In the genomic region with DNA sequence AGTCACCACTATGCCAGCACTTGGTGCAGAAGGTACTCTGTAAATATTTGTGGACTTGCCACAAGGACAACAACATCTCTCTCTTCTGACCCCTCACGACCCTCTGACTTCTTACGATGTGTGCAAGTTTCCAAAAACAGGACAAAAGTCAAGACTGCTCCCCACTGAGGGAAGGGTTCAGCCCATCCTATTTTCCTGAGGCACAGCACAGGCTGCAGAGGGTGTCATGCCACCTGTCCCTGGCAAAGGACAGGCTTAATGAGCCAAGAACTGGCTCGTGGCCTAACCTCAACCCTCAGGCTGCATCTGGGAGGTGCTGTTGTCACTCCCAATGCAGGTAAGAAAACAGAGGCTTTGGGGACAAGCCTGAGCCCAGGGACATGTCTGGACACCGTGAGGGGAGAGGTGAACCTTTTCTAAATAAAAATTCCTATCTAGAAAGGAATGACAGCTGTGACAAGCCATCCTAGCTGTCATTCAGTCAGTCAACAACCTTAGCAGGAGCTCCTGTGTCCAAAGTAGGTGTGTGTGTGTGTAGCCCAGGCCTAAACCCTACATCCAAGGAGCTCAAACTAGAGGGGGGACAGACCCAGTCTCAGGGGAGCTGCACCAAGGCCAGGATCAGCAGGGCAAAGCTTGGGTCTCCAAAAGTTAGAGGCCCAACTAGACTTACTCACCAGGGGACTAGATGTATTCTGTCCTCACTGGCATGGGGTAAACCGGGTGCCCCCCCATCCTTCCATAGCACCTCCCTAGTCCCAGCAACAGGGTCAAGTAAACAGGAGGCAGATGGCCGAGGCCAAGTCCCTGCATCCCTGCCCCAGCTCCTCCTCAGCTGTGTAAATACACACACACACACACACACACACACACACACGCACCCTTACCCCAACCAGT, we compare ENCODE assay signal across 7 mouse cellular contexts. TPM values are rescaled to one million over a fixed set of nuclear protein-coding genes. Genes with fewer than 3 reads are reported as not detected.
DNase-seq lines count a peak whose midpoint lies in the region; ATAC-seq and TF ChIP-seq lines count a peak whose summit lies in the region.

No protein-coding gene starts in this region.

- peak overlapping the region; percentile 30; the same call in 1 of the 2 replicates for H3K4me2 ChIP-seq in kidney, postnatal 0 days (ENCODE audit: low read length)
- no peak overlapping the region for H3K4me2 ChIP-seq in embryonic facial prominence, embryonic 15.5 days (replicated peaks)
- peak overlapping the region; percentile 18; the same call in 1 of the 2 replicates for H3K4me2 ChIP-seq in lung, embryonic 16.5 days (ENCODE audit: low read depth, low read length)

- 51% methylated on average over 7 of the region's 7 CpGs for WGBS in kidney, postnatal 0 days
- WGBS in cerebellum, adult 2 months: 31% methylated on average over 7 of the region's 7 CpGs
- WGBS in embryonic facial prominence, embryonic 15.5 days: 68% methylated on average over 7 of the region's 7 CpGs
- 58% methylated on average over 7 of the region's 7 CpGs for WGBS in lung, embryonic 16.5 days

- no peak for ATAC-seq in kidney, postnatal 0 days (replicated peaks; ENCODE audit: low FRiP score, low read depth)
- no peak for ATAC-seq in embryonic facial prominence, embryonic 15.5 days (ENCODE audit: insufficient number of reproducible peaks, low FRiP score, low TSS enrichment, low read depth)
- no peak for ATAC-seq in lung, embryonic 16.5 days (ENCODE audit: low read depth)

- peaks cover 49% of the 10 kb centered on the region for H3K4me1 ChIP-seq in kidney, postnatal 0 days (replicated peaks; ENCODE audit: insufficient read depth, low read length)
- H3K4me1 ChIP-seq in cerebellum, adult 2 months (ENCODE audit: control insufficient read depth, insufficient read depth, low read length): peaks cover 42% of the 10 kb centered on the region
- peaks cover 78% of the 10 kb centered on the region for H3K4me1 ChIP-seq in embryonic facial prominence, embryonic 15.5 days
- peaks cover 65% of the 10 kb centered on the region for H3K4me1 ChIP-seq in lung, embryonic 16.5 days (replicated peaks; ENCODE audit: control insufficient read depth, insufficient read depth, low read length)

- no peak for TF ChIP-seq CTCF in kidney, postnatal 0 days (IDR thresholded peaks at IDR 0.05; ENCODE audit: low read depth)
- TF ChIP-seq CTCF in cerebellum, adult 2 months (IDR thresholded peaks at IDR 0.05; ENCODE audit: borderline replicate concordance, insufficient read depth, low read depth, low read length): no peak

- H3K27me3 ChIP-seq in kidney, postnatal 0 days (ENCODE audit: insufficient read depth, low read length): no peaks in the 10 kb centered on the region
- H3K27me3 ChIP-seq in cerebellum, adult 2 months (ENCODE audit: control insufficient read depth, insufficient read depth, low read length): no peaks in the 10 kb centered on the region
- H3K27me3 ChIP-seq in embryonic facial prominence, embryonic 15.5 days: no peaks in the 10 kb centered on the region
- H3K27me3 ChIP-seq in lung, embryonic 16.5 days (ENCODE audit: control insufficient read depth, insufficient read depth, low read depth, low read length): no peaks in the 10 kb centered on the region

- H3K27ac ChIP-seq in kidney, postnatal 0 days: no peak overlapping the region
- peak overlapping the region; percentile 38 for H3K27ac ChIP-seq in cerebellum, adult 2 months (ENCODE audit: insufficient read depth, low read length)
- H3K27ac ChIP-seq in embryonic facial prominence, embryonic 15.5 days (replicated peaks): 0 out of 2 replicates have a peak overlapping the region, but pooled peaks have one; percentile 34
- peak overlapping the region; percentile 50 for H3K27ac ChIP-seq in lung, embryonic 16.5 days (ENCODE audit: low read length)

- DNase-seq in kidney, postnatal 0 days (ENCODE audit: low spot score): peak; percentile 10
- no peak for DNase-seq in kidney, postnatal 10 days
- DNase-seq in cerebellum, adult 2 months: peak; percentile 82 to 85
- DNase-seq in thymus, postnatal 25 days: no peak
- DNase-seq in right cerebral cortex, postnatal 25 days: no peak

- no peak for TF ChIP-seq POLR2A in cerebellum, adult 2 months (IDR thresholded peaks at IDR 0.05; ENCODE audit: borderline replicate concordance, insufficient read depth, low read length)

- no peaks in the 10 kb centered on the region for H3K36me3 ChIP-seq in kidney, postnatal 0 days (ENCODE audit: insufficient read depth, low read length)
- H3K36me3 ChIP-seq in embryonic facial prominence, embryonic 15.5 days: 0 out of 2 replicates have a peak, but pooled peaks cover 3% of the 10 kb centered on the region
- no peaks in the 10 kb centered on the region for H3K36me3 ChIP-seq in lung, embryonic 16.5 days (ENCODE audit: control insufficient read depth, insufficient read depth, low read length)

- no peak overlapping the region for H3K4me3 ChIP-seq in kidney, postnatal 0 days (replicated peaks; ENCODE audit: low read depth, low read length)
- no peak overlapping the region for H3K4me3 ChIP-seq in cerebellum, adult 2 months (replicated peaks; ENCODE audit: insufficient read depth, low read depth, low read length)
- H3K4me3 ChIP-seq in embryonic facial prominence, embryonic 15.5 days (replicated peaks): no peak overlapping the region
- no peak overlapping the region for H3K4me3 ChIP-seq in lung, embryonic 16.5 days (ENCODE audit: low read length)

- H3K9me3 ChIP-seq in kidney, postnatal 0 days (replicated peaks; ENCODE audit: low read length): no peaks in the 10 kb centered on the region
- no peaks in the 10 kb centered on the region for H3K9me3 ChIP-seq in embryonic facial prominence, embryonic 15.5 days (replicated peaks)
- no peaks in the 10 kb centered on the region for H3K9me3 ChIP-seq in lung, embryonic 16.5 days (ENCODE audit: control insufficient read depth, low read length)

- 0 out of 2 replicates have a peak overlapping the region, but pooled peaks have one; percentile 6 for H3K9ac ChIP-seq in kidney, postnatal 0 days (ENCODE audit: low read depth, low read length)
- no peak overlapping the region for H3K9ac ChIP-seq in embryonic facial prominence, embryonic 15.5 days
- peak overlapping the region; percentile 40 for H3K9ac ChIP-seq in lung, embryonic 16.5 days (ENCODE audit: low read length)

RNA-seq across cellular contexts. Expression of gene Cyb5r3, which starts 3.3 kb away (rescaled TPM):
- polyA plus RNA-seq in kidney, postnatal 0 days (2015; fragmentation: Nextera tagmentation; extraction: Ambion mirVana): 90.9 and 104 TPM in 2 replicates
- polyA plus RNA-seq in cerebellum, adult 2 months (2012; rRNA removed): 63.5 and 68.6 TPM in 2 replicates
- 163 and 185 TPM in 2 replicates for polyA plus RNA-seq in embryonic facial prominence, embryonic 15.5 days (2015; fragmentation: Nextera tagmentation; extraction: Ambion mirVana)
- polyA plus RNA-seq in lung, embryonic 16.5 days (2015; fragmentation: Nextera tagmentation; extraction: Ambion mirVana): 184 and 192 TPM in 2 replicates

RNA-seq across cellular contexts. Expression of gene Poldip3, which starts 19.9 kb away (rescaled TPM):
- 88.6 and 101 TPM in 2 replicates for polyA plus RNA-seq in kidney, postnatal 0 days (2015; fragmentation: Nextera tagmentation; extraction: Ambion mirVana)
- 73.3 and 74.1 TPM in 2 replicates for polyA plus RNA-seq in cerebellum, adult 2 months (2012; rRNA removed)
- polyA plus RNA-seq in embryonic facial prominence, embryonic 15.5 days (2015; fragmentation: Nextera tagmentation; extraction: Ambion mirVana): 142 and 147 TPM in 2 replicates
- 137 TPM in 2 replicates for polyA plus RNA-seq in lung, embryonic 16.5 days (2015; fragmentation: Nextera tagmentation; extraction: Ambion mirVana)

RNA-seq across cellular contexts. Expression of gene Rrp7a, which starts 46.5 kb away (rescaled TPM):
- 52.9 and 56.2 TPM in 2 replicates for polyA plus RNA-seq in kidney, postnatal 0 days (2015; fragmentation: Nextera tagmentation; extraction: Ambion mirVana)
- 109 and 114 TPM in 2 replicates for polyA plus RNA-seq in cerebellum, adult 2 months (2012; rRNA removed)
- 69.5 and 76.2 TPM in 2 replicates for polyA plus RNA-seq in embryonic facial prominence, embryonic 15.5 days (2015; fragmentation: Nextera tagmentation; extraction: Ambion mirVana)
- 62.9 and 66.2 TPM in 2 replicates for polyA plus RNA-seq in lung, embryonic 16.5 days (2015; fragmentation: Nextera tagmentation; extraction: Ambion mirVana)

Comparison
In these comparisons a context has a peak if more than half of its experiments do, and no peak if none do; other contexts are left out.
1. DNase-seq: peak in kidney, postnatal 0 days (single experiment) and cerebellum, adult 2 months (2 of 2); none in kidney, postnatal 10 days (single experiment), thymus, postnatal 25 days (single experiment) and right cerebral cortex, postnatal 25 days (single experiment).